Mouse (Mus musculus): Measurements from ENCODE around the gene Prkcd. TPM values are rescaled to one million over a fixed set of nuclear protein-coding genes. Genes with fewer than 3 reads are reported as not detected.
"Not testable (repeated sequence)": the region's sequence is repeated elsewhere in the genome, so short reads cannot be mapped to it uniquely, and the experiment has no call there.

The Prkcd gene
- polyA plus RNA-seq, 1 experiment from 2014 or later, result 64.1 TPM

DNA sequence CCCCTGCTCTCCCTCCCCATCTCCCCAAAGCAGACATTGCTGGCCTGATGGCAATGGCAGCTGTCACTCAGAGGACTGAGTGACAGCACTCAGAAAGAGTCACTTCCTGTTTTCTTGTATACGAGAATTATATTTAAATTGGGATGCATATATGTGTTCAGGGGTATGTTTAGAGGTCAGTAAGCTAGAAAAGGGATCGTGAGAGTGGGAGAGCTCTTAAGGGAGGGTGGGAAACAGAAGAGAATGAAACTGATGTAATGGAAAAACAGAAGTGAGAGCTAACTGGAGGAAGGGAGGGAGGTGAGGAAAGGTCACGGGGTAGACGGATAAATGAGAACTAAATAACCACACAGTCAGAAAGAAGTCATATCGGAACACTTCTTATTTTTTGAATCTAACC lies 46.8 kb downstream of the Prkcd start:
- Histone ChIP-seq H3K4me1 (peaks cover 15% of the 10 kb centered on the region), H3K36me3 (peaks cover 14% of the 10 kb centered on the region), H3K27me3 (no peaks in the 10 kb centered on the region), H3K9ac (no peak overlapping the region), H3K4me3 (no peak overlapping the region), H3K4me2 (no peak overlapping the region), H3K27ac (no peak overlapping the region), H3K9me3 (no peaks in the 10 kb centered on the region)
- 73% methylated on average over 5 of the region's 5 CpGs for WGBS
- no peak for ATAC-seq (ENCODE audit: insufficient number of reproducible peaks, low FRiP score, low TSS enrichment, low read depth)

DNA sequence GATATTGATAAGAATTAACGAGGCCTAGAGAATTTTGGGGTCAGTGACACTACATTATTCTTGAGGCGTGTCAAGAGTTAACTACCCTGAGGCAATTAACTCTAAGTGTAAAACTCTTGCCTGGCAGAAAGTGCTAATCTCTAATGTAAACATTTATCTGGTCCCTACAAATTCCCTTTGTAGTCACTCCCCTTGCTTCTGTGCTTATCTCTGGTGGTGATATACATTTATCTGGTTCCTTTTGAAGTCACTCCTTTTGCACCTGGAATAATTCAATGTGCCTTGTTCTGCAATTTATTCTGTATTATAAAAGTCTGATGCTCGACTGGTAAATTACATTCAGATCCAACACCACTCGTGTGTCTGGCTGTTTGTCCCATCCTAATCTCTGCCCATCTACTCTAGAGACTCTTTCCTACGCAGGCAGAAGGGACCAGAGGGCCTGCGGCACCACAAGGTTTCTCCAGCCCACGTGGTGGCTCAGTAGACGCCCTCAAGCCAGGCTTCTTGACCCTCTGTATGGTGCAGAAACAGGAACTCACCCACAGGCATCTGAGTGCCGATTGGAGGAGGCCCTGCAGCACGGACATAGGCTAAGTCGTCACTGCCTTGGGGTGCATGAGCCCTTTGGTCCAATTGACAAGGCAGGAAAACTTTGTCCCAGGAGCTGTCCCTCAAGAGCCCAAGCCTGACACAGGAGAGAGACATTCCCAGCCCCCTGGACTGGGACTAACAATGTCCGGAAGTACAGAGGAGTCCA lies 48.5 kb downstream of the Prkcd start:
- ATAC-seq (ENCODE audit: insufficient number of reproducible peaks, low FRiP score, low TSS enrichment, low read depth); H3K9ac ChIP-seq; H3K4me2 ChIP-seq; H3K4me3 ChIP-seq; H3K27me3 ChIP-seq; H3K9me3 ChIP-seq; H3K27ac ChIP-seq: not testable (repeated sequence)
- H3K4me1 ChIP-seq, result peaks cover 15% of the 10 kb centered on the region
- H3K36me3 ChIP-seq, result peaks cover 30% of the 10 kb centered on the region
- 30% methylated on average over 10 of the region's 12 CpGs for WGBS

DNA sequence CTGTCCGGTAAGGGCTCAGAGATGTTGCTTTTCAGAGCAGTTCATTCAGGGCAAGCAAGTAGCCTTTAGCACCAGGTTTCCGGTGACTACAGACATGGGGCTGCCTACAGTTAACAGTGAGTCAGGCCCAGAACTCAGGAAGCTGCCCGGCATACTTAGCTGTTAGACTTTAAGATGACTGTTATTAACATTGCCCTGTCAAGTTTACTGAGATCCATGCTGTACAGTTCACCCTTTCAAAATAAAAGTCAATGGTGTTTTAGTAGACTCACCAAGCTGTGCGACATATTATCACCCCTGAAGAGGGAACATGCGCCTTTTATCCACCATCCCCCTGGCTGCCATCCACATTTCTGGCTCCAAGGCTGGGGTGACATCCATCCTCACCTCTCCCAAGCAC lies 49.8 kb downstream of the Prkcd start:
- 49% methylated on average over 5 of the region's 5 CpGs for WGBS

DNA sequence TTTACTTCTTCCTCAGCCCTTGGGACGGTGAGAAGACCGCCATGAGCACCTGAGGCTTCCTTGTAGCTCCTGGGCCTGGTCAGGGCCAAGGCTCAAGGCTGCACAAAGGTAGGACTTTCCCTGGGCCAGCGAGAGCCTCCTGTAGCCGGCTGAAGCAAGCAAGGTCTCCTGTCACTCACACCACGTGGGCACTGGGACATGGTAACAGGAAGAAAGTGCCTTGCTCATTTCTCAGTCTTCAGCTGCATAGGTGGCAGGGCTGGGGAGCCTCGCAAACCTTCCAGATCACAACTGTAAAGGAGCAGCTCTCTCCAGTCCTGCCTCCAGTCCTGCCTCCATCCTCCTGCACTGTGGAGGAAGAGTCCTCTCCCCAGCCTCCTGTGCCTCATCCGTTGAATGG lies 50.2 kb downstream of the Prkcd start:
- H3K4me3 ChIP-seq, result no peak overlapping the region
- no peaks in the 10 kb centered on the region for H3K27me3 ChIP-seq
- ATAC-seq (ENCODE audit: insufficient number of reproducible peaks, low FRiP score, low TSS enrichment, low read depth), result no peak
- H3K4me2 ChIP-seq, result no peak overlapping the region
- no peaks in the 10 kb centered on the region for H3K9me3 ChIP-seq
- H3K27ac ChIP-seq, result 0 out of 2 replicates have a peak overlapping the region, but pooled peaks have one; percentile 4
- WGBS, result 67% methylated on average over 7 of the region's 7 CpGs
- peaks cover 15% of the 10 kb centered on the region for H3K4me1 ChIP-seq
- H3K9ac ChIP-seq, result no peak overlapping the region
- H3K36me3 ChIP-seq, result peaks cover 47% of the 10 kb centered on the region

More for the DNA sequence above, 49.8 kb downstream of the Prkcd start:
- H3K4me1 ChIP-seq, result peaks cover 15% of the 10 kb centered on the region
- H3K36me3 ChIP-seq, result peaks cover 42% of the 10 kb centered on the region
- no peaks in the 10 kb centered on the region for H3K9me3 ChIP-seq
- no peak overlapping the region for H3K4me2 ChIP-seq
- H3K27ac ChIP-seq, result 0 out of 2 replicates have a peak overlapping the region, but pooled peaks have one; percentile 4
- H3K4me3 ChIP-seq, result no peak overlapping the region
- no peak for ATAC-seq (ENCODE audit: insufficient number of reproducible peaks, low FRiP score, low TSS enrichment, low read depth)
- no peak overlapping the region for H3K9ac ChIP-seq
- no peaks in the 10 kb centered on the region for H3K27me3 ChIP-seq

DNA sequence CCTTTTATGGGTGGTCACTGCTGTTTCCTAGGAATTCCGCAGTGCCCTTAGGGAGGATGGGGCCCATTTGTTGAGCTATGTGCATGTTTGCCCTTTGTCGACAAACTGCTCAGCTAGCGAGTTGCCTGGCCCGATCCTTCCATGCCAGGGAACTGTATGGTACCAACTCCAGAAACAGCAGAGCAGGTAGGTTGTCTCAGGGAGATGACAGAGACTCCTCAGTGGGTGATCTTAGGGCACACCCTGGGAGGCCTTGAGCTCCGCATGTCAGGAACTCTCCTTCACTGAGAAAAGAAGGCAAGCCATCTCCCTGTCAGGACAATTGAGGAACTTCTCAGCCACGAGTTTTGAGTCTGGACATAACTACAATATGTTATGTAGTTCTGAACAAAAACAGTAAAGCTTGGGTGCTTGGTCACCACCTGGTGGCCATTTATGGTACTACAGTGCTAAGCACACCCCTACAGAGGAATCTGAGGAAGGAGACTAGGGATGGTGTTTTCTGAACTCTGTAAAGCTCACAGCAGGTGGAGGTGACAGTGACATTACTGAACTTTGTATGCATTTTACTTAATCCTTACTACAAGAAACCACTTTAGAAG lies 51.9 kb downstream of the Prkcd start:
- no peak overlapping the region for H3K4me3 ChIP-seq
- H3K4me1 ChIP-seq, result peaks cover 12% of the 10 kb centered on the region
- 0 out of 2 replicates have a peak overlapping the region, but pooled peaks have one; percentile 5 for H3K27ac ChIP-seq
- peaks cover 63% of the 10 kb centered on the region for H3K36me3 ChIP-seq
- H3K9me3 ChIP-seq, result no peaks in the 10 kb centered on the region
- WGBS, result 63% methylated on average over 6 of the region's 6 CpGs
- no peak for ATAC-seq (ENCODE audit: insufficient number of reproducible peaks, low FRiP score, low TSS enrichment, low read depth)
- no peaks in the 10 kb centered on the region for H3K27me3 ChIP-seq
- H3K9ac ChIP-seq, result no peak overlapping the region
- no peak overlapping the region for H3K4me2 ChIP-seq

DNA sequence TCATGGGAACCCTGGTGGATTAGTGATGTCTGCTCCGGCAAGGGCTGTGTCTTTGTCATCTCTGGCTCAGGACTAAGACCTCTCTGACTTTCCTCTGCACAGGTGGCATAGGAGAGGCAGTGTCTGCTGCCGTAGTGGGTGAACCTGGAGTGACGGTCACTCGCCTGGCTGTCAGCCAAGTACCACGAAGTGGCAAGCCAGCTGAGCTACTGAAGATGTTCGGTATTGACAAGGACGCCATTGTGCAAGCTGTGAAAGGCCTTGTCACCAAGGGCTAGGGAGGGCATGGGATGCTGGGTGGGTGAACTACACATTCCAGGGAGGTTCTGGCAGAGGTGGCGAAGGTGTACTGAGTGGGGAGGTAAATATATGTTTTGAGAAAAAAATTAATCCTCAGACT lies 52.8 kb downstream of the Prkcd start:
- H3K4me2 ChIP-seq, result no peak overlapping the region
- ATAC-seq (ENCODE audit: insufficient number of reproducible peaks, low FRiP score, low TSS enrichment, low read depth), result no peak
- H3K9me3 ChIP-seq, result no peaks in the 10 kb centered on the region
- no peaks in the 10 kb centered on the region for H3K27me3 ChIP-seq
- WGBS, result 71% methylated on average over 8 of the region's 8 CpGs
- 0 out of 2 replicates have a peak overlapping the region, but pooled peaks have one; percentile 5 for H3K27ac ChIP-seq
- H3K9ac ChIP-seq, result no peak overlapping the region
- H3K4me1 ChIP-seq, result peaks cover 12% of the 10 kb centered on the region
- peaks cover 71% of the 10 kb centered on the region for H3K36me3 ChIP-seq
- H3K4me3 ChIP-seq, result no peak overlapping the region

DNA sequence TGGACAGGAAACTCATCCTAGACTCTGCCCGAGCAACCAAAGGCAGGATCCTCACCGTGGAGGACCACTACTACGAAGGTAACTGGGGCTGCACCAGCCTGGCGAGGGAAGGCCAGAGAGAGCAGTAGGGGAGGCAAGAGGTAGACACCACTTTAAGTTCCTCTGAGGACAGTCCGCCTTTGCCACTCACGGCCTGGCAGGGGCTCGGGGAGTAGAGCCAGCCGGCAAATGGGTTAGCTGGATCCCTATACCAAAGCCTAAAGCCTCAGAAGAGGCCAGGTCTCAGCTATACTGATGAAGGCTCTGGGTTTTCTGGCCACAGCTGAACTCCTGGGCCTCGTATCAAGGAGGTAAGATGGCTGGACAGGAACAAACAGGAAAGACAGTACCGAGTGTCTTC lies 53.8 kb downstream of the Prkcd start:
- Histone ChIP-seq H3K9me3 (no peaks in the 10 kb centered on the region), H3K4me3 (no peak overlapping the region), H3K4me1 (peaks cover 12% of the 10 kb centered on the region), H3K27me3 (no peaks in the 10 kb centered on the region), H3K36me3 (peaks cover 81% of the 10 kb centered on the region), H3K27ac (no peak overlapping the region; the same call in 1 of the 2 replicates), H3K4me2 (no peak overlapping the region), H3K9ac (no peak overlapping the region)
- 87% methylated on average over 10 of the region's 10 CpGs for WGBS
- no peak for ATAC-seq (ENCODE audit: insufficient number of reproducible peaks, low FRiP score, low TSS enrichment, low read depth)

DNA sequence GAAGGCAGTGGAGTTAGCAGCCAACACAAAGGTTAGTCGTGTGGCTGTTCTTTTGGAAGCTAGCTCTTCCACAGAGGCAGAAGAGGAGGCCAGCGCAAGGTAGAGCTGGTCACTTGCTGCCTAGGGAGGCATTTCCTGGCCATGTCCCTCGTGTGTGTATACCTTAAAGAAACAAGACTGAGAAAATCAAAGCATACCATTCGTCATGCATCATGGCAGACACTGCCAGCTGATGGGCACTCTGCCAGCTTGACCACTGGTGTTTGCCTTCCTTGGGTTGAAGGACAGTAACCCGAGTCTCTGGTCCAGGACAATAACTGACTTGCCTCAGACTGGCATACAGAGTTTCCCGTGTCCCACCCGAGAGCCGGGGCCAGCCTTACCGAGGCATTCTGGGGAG lies 55.7 kb downstream of the Prkcd start:
- no peak overlapping the region for H3K4me3 ChIP-seq
- H3K36me3 ChIP-seq, result peaks cover 92% of the 10 kb centered on the region
- H3K4me1 ChIP-seq, result 0 out of 2 replicates have a peak, but pooled peaks cover 2% of the 10 kb centered on the region
- no peaks in the 10 kb centered on the region for H3K9me3 ChIP-seq
- WGBS, result 82% methylated on average over 9 of the region's 9 CpGs
- H3K4me2 ChIP-seq, result no peak overlapping the region
- H3K27ac ChIP-seq, result no peak overlapping the region
- H3K9ac ChIP-seq, result no peak overlapping the region
- no peaks in the 10 kb centered on the region for H3K27me3 ChIP-seq
- ATAC-seq (ENCODE audit: insufficient number of reproducible peaks, low FRiP score, low TSS enrichment, low read depth), result no peak

DNA sequence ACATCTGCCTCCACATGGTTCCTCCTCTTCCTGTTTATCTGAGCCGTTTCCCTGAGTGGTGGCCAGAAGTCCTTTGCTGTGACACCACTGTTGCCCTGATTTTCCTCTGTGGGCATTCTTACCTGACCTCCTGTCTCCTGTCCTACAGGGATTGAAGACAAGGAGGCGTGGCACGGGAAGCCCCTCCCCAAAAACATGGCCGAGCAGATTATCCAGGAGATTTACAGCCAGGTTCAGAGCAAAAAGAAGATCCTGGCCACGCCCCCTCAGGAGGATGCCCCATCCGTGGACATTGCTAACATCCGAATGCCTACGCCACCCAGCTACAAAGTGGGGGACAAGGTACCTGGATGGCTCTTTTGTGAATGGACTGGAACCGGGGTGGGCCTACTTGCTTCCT lies 58.0 kb downstream of the Prkcd start:
- Histone ChIP-seq H3K27me3 (no peaks in the 10 kb centered on the region), H3K4me1 (no peaks in the 10 kb centered on the region), H3K36me3 (peaks cover 92% of the 10 kb centered on the region), H3K27ac (no peak overlapping the region), H3K9ac (no peak overlapping the region), H3K4me2 (no peak overlapping the region), H3K4me3 (no peak overlapping the region), H3K9me3 (no peaks in the 10 kb centered on the region)
- 95% methylated on average over 9 of the region's 9 CpGs for WGBS
- no peak for ATAC-seq (ENCODE audit: insufficient number of reproducible peaks, low FRiP score, low TSS enrichment, low read depth)

DNA sequence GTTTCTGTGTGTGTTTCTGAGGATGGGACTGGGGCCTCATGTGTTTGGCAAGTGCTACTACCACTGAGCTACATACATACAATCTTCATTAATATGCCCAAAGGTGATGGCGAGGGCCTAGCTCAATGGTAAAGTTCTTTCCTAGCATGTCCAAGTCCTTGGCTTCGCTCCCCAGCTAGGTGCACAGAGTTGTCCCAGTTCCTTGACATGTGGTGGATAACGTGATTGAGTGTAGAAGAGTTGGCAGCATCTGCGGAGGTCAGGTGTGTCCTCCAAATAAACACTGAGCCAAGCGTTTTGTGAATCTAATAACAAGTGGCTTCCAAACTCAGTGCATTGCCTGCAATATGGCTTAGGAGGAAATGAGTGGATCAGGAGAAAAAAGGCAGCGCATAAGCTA lies 59.7 kb downstream of the Prkcd start:
- H3K4me3 ChIP-seq, result no peak overlapping the region
- H3K27me3 ChIP-seq, result no peaks in the 10 kb centered on the region
- WGBS, result 91% methylated on average over 6 of the region's 6 CpGs
- H3K4me1 ChIP-seq, result no peaks in the 10 kb centered on the region
- no peak overlapping the region for H3K27ac ChIP-seq
- H3K36me3 ChIP-seq, result peaks cover 82% of the 10 kb centered on the region
- no peak for ATAC-seq (ENCODE audit: insufficient number of reproducible peaks, low FRiP score, low TSS enrichment, low read depth)
- no peaks in the 10 kb centered on the region for H3K9me3 ChIP-seq
- H3K4me2 ChIP-seq, result no peak overlapping the region
- no peak overlapping the region for H3K9ac ChIP-seq

DNA sequence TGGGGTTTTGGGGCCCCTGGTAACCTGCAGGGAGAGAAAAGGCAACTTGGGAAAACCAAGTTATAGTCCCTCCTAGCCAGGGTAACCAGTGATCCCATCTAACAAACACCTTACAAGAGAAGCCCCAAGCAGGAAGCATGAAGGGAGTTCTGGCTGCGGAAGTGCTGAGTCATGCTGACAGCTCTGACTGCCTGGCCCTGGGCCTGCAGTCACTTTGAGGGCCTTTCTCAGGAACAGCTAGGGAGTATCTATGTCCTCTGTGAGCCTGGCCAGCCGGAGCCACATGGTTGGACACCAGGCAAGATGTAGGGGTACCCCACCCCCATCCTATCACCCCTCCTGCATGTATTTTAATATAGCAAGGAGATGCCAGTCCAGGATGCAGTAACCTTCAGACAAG lies 61.6 kb downstream of the Prkcd start:
- 83% methylated on average over 2 of the region's 2 CpGs for WGBS
- Histone ChIP-seq H3K27me3 (no peaks in the 10 kb centered on the region), H3K4me2 (no peak overlapping the region), H3K36me3 (peaks cover 82% of the 10 kb centered on the region), H3K9me3 (no peaks in the 10 kb centered on the region), H3K27ac (no peak overlapping the region), H3K4me3 (no peak overlapping the region), H3K9ac (no peak overlapping the region), H3K4me1 (no peaks in the 10 kb centered on the region)
- no peak for ATAC-seq (ENCODE audit: insufficient number of reproducible peaks, low FRiP score, low TSS enrichment, low read depth)

DNA sequence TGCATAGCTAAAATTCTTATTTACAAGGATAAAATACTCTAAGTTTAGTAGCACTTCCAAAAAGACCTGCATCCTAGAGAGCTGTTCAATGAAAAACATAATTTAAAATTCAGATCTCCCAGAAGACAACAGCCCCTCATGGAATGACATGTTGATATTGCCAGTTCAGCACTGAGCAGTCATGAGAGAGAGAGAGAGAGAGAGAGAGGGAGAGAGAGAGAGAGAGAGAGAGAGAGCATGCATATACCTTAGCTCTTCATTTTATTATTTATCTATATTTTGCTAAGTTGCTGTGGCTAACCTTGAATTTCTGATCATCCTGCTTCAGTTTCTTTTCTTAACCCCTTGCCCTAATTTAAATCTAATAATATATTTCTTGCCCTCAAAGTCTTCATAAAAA lies 63.7 kb downstream of the Prkcd start:
- Histone ChIP-seq H3K4me3 (no peak overlapping the region), H3K36me3 (peaks cover 76% of the 10 kb centered on the region), H3K27me3 (no peaks in the 10 kb centered on the region), H3K4me1 (no peaks in the 10 kb centered on the region), H3K9me3 (no peaks in the 10 kb centered on the region), H3K4me2 (no peak overlapping the region), H3K27ac (no peak overlapping the region), H3K9ac (no peak overlapping the region)
- no peak for ATAC-seq (ENCODE audit: insufficient number of reproducible peaks, low FRiP score, low TSS enrichment, low read depth)

Measured in limb, embryonic 15.5 days (tissue).